Mouse (Mus musculus) cerebellum, adult 2 months (tissue): ENCODE results near the gene Chtf18.

Source experiments
- CTCF ChIP-seq: fragments of 200-500 bp; IDR thresholded peaks from 2 replicates; pipeline ENCODE4 v1.5.1; 2011; ENCODE audit warnings: low read depth, mild to moderate bottlenecking, control low read depth, low read length, moderate library complexity, borderline replicate concordance; ENCODE audit not compliant: insufficient read depth
- POLR2A ChIP-seq: fragments of 200-500 bp; IDR thresholded peaks from 2 replicates; pipeline ENCODE4 v1.6.1; 2011; ENCODE audit warnings: low read length, control low read depth, borderline replicate concordance; ENCODE audit not compliant: insufficient read depth

- TF ChIP-seq CTCF (no peak), POLR2A (no peak)
Observed at GRCm38 (mm10) chr17:25769331-25769730, 42.1 kb upstream of the Chtf18 start.
